Mouse (Mus musculus) adrenal gland, postnatal 4 days (tissue): ENCODE measurements around the gene Aqr. TPM values are rescaled to one million over a fixed set of nuclear protein-coding genes. Genes with fewer than 3 reads are reported as not detected.

Experiments
- DNase-seq, 2 experiments: peaks; one replicate each; pipeline ENCODE4 v3.0.0; 2021 to 2022; ENCODE audit warnings: low spot score in 2 of 2, mixed read lengths in 2 of 2
- microRNA-seq: library from miRNA; unstranded; fragments of <30 nt; microRNA quantifications from one replicate; pipeline ENCODE4 v1.2.0, GENCODE M21; 2021
- total RNA-seq, 2 experiments: library from RNA; stranded (reverse); gene quantifications; 2 replicates each; pipeline ENCODE4 v1.2.3; 2021

Aqr gene
- total RNA-seq, 2 experiments from 2014 or later: 37.2 to 39.3 TPM

DNA sequence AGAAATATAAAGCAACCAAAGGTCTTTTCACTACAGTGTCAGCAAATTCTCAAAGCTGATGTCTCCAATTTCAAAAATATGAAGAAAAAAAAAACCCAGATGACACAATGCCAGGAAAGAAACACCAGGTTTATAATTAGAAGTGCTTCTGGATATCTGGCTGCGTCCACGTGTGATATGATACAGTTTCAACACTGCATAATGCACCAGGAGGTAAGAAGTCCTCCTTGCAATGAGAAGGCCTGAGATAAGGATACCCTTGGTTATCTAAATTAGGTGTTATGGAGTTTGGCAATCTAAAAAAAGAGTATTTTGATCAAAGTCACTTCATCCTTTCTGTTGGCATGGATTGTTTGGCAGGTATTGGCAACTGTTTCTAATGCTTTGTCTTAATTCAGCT lies 114.9 kb downstream of the Aqr start:
- no peak for DNase-seq

DNA sequence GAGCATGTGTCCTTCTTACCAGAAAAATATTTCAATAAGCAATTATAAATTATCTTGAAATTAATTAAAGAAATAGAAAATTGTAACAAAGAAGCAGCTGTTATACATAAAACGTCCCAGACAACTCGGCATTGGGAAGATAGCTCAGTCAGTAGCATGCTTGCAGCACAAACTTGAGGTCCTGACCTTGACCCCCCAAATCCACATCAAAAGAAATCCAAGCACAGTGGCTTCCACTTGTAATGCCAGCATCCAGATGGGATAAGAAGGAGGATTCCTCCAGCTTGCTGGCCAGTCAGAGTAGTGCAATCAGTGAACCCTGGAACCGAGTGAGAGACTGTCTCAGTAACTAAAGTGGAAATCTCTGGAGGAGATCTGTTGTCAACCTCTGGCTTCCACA lies 120.6 kb downstream of the Aqr start:
- no peak for DNase-seq

DNA sequence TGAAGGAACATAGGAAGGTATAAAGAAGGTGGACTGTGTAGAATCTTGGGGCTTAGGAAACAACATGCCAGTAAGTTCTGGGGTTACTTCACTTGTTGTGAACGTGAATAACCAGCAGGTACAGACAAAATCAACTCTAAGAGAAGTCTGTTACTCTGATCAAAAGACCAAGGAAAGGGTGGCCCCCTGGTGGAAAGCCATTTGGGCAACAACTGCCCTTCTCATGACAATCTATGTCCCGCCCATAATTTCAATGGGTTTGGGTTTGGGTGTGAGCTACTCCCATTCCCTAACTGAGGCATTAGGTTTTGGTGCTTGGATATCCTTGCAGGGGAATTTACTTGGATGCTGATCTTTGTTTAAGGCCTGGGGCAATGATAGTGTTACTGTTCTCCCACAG lies 122.8 kb downstream of the Aqr start:
- no peak for DNase-seq

DNA sequence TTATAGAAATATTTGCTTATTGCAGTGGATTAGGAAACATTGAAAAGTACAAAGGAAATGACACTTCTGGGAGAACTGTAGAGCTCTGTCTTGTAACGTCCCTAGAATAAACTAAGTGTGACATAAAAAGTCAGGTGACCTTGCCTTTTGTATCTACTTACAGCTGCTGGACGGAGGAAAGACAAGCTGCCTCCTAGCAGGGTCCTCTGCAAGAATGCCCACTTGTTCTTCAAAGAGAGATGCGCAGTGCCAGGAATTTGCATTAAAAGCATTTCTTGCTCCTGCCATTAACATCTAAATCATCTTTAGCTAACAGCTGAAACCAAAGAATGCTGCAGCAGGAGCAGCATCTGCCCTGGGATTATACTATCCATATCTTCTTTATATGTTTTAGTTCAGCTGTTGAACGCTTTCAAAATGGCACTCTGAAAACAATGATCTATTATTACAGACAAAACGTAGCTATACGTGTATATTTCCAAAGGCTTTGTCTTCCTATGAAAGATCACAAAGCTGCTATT lies 126.7 kb downstream of the Aqr start:
- no peak for DNase-seq

DNA sequence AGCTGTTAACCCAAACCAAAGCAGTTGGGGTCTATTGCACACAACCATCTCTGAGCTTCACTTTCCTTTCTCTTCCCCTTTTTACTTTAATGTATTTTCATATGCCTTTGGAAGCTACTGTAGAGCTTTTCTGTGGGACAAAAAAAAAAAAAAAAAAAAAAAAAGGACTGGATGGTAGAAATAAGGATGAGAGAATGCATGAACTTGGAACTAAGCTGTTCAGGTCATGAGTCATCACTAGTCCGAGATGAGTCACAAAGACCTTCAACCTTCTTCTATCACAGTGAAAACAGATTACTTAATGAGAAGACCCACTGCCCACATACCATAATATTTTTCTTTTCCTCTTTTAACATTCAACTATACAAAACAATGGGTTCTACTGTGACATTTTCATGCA lies 127.2 kb downstream of the Aqr start:
- DNase-seq: no peak

DNA sequence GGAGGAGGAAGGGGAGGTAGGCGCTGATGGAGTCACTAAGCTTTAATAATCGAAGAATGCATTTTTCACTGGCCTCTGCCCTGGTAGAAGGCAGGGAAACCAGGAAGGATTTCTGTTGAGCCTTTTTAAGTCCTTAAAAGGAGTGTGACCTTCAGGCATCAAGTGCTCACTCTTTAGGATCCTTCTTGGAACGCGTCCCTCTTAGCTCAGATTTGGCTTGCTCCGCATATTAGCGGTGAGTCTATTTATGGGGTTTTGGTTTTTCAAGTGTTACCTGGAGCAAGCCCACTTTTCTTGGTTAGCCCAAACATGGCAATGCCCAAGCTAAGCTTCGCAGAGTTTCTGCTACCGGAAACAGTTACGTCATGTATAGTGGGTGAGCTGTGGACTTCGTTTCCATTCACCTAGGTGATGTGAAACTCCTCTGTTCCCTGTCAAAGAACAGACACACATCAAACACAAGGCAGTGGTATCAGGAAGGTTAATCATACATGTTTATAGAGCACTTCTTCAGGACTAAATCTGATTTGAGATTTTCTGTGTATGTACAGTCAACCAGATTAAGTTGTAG lies 128.5 kb downstream of the Aqr start:
- DNase-seq: no peak

DNA sequence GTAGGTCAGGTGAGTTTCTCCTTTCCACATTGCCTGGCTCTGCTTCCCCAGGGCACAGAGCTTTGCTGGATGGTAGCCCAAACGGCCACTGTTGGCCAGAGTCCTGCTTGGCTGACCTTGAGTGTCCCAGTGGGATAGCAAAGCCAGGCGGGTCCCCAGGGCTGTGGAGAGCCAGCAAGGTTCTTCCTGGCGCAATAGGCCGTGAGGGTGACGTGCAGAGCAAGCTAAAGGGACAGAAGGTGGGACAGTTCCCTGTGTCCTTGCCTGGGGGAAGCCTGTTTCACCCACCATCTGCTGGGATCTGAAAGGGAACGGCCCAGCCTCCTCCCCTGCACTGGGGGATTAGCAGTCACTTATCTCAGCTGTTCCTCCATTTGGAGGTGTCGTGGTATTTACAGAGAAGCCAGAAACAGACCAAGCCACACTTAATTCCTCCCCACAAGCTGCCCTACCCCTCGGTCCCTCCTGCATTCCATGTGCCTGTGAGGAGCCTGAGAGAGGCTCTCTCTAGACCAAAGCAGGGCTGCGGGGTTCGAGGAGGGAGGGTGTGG lies 129.4 kb downstream of the Aqr start:
- peak; percentile 5 to 30 for DNase-seq

DNA sequence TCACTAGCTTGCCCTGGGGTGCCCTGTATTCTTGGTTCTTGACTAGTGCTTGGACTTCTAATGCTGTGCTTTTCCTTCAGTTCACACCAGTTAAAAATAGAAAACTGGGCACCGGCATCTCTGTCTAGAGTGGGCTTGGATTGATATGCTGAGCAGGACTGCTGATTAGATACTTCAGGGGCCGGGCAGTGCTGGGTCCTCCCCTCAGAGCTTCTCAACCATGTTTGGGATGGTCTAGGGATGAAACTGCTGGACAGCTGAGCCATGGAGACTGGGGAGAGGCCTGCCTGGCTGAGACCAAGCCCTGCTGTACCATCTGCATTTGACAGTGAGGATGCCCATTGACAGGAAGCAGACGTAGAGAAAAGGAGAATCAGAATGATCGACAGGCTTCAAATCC lies 132.7 kb downstream of the Aqr start:
- DNase-seq: no peak

DNA sequence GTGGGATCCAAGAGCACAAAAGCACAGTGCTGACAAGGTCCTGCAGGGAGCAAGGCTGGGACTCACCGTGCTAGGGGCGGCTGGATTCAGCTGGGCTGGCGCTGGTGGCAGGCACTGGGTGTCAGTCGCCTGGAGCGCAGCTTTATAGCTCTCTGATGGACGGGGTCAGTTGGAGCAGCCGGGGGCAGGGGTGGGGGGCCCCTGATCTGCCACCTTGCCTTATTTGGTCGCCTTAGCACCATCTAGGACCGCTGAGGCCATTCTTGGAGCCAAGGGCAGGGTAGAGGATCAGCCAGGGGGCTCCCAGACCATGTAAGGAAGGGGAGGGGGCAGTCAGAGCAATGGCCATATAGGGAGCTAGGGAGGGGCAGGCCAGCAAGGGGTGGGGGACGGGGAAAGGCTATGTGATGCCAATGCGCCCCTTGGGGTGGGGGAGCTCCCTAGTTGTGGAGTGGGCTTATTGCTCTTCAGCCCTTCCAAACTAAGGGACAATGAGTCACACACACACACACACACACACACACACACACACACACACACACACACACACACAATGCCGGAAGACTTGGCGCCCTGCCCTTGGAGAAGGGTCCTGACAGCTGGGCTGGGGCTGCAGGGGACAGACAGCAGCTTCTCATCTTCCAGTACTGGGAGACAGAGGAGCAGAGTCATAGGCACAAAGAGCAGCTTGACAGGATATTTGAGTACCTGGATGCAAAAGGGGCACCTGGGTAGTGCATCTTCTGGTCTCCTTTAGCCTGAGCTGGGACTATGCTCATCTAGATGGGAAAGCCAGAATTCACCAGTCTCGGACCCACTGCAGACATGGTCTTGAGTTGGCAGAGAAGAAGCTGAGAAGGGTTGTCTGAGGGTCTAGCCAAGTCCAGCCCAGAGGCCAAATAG lies 133.9 kb downstream of the Aqr start, which contains the start of gene Actc1:
Gene Actc1 (minus strand): TSS at position 853 of the 903 bp plus-strand sequence.
- DNase-seq: no peak

DNA sequence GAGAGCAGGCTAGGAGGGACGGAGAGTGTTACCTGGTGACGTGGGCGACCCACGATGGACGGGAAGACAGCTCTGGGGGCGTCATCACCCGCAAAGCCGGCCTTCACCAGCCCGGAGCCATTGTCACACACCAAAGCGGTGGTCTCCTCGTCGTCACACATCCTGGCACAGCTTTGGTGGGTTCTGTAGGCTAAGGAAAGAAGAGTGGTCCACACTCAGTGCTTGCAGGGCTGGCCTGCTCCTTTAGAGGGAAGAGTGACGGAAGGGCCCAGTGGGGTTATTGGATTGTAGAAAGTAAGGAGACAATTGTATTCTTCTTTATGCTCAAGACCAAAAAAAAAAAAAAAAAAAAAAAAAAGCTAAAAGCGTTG lies 135.0 kb downstream of the Aqr start:
- no peak for DNase-seq

Small RNAs within 50 kb of the gene (microRNA-seq; reads per million reads assigned to microRNA genes)
- not detected for gene Mir7002

Other genes with a start within 250 kb of the Aqr start
- 10 to 100 TPM; 20.5 to 21.3 TPM for gene Gjd2, start 173.4 kb downstream of the Aqr start, total RNA-seq
- gene Actc1, start 133.5 kb downstream of the Aqr start, total RNA-seq: 10 to 100 TPM in 1 of 2 experiments, 1 to 10 TPM in 1; 7.6 to 23.1 TPM
- 10 to 100 TPM; 15.4 TPM for gene Zfp770, start 14.4 kb upstream of the Aqr start, total RNA-seq